Mouse (Mus musculus): Measurements from ENCODE around the gene Bdkrb2.

The Bdkrb2 gene

GRCm38 (mm10) chr12:105547151-105547550 is 15.9 kb upstream of the Bdkrb2 start:
- no peak for DNase-seq

- DNase-seq = no peak
Measured at GRCm38 (mm10) chr12:105548001-105548400, 15.0 kb upstream of the Bdkrb2 start.

DNA sequence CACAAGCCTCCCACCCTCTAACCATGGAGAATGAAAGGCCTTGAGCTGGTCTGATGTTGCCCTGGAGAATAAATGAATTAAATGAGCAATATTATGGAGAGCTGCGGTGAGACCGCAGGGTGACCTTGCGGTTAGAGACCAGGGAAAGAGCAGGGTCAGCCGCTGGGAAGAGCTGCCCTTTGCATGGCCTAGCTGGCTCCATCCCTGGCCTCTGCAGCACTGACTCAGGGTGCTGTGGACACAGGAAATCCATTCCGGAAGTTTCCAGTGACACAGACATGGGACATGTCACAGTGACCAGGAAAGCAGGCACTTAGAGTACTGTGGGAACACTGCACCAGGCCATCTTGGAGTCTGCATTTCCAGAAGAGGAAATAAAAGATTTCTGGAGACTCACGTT is 14.1 kb upstream of the Bdkrb2 start:
- DNase-seq = no peak

DNA sequence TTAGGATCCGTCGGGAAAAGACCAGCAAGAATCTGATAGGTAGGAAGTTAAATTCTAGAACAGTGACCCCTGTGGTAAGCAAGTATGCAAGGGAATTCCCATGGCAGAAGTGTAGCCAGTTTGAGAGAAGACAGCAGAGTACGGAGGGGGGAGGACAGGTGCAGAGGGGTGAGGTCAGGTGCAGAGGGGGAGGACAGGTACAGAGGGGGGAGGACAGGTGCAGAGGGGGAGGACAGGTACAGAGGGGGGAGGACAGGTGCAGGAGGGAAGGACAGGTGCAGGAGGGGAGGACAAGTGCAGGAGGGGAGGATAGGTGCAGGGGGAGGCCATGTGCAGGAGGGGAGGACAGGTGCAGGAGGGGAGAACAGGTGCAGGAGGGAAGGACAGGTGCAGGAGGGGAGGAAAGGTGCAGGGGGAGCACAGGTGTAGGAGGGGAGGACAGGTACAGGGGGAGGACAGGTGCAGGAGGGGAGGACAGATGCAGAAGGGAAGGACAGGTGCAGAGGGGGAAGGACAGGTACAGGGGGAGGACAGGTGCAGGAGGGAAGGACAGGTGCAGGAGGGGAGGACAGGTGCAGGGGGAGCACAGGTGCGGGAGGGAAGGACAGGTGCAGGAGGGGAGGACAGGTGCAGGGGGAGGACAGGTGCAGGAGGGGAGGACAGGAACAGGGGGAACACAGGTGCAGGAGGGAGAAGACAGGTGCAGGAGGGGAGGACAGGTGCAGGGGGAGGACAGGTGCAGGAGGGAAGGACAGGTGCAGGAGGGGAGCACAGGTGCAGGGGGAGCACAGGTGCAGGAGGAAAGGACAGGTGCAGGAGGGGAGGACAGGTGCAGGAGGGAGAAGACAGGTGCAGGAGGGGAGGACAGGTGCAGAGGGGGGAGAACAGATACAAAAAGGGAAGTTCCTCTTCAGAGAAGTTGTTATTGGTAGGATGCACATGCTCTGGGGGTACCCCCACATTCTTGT is 12.9 kb upstream of the Bdkrb2 start:
- DNase-seq = no peak

GRCm38 (mm10) chr12:105551551-105551989 is 11.5 kb upstream of the Bdkrb2 start:
- DNase-seq = peak; percentile 57

- DNase-seq = no peak
Measured at GRCm38 (mm10) chr12:105554151-105554772, 8.8 kb upstream of the Bdkrb2 start.

GRCm38 (mm10) chr12:105555172-105555571 is 7.9 kb upstream of the Bdkrb2 start:
- DNase-seq = no peak

- DNase-seq = no peak
Measured at GRCm38 (mm10) chr12:105557250-105557925, 5.6 kb upstream of the Bdkrb2 start.

- DNase-seq = no peak
Measured at GRCm38 (mm10) chr12:105561007-105561534, 2.0 kb upstream of the Bdkrb2 start.

GRCm38 (mm10) chr12:105562056-105562820 is 788 bp upstream of the Bdkrb2 start:
- DNase-seq = no peak

DNA sequence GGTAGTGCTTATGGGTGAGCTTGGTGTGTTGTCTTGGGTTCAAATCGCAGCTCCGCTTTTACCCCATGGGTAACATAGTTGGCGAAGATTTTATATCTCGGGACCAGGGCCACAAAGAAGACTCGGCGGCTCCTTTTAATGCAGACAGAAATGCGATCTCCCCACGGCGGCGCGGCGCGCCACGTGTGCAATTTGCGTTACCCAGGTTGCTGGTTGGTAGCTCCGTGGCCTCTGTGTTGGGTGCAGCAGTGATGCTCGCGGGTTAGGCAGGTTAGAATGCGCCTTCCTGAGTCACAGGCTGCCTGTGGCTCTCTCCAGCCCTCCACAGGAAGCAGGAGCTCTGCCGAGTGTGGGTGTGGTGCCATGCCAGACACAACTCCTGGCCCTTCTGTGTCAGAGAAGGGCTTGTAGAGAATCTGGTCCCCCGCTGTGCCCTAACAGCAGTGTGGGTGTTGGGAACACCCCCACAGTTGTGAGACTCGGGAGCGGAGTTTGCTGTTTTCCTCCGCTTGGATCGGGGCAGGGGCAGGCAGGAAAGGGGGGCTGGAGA is 775 bp downstream of the Bdkrb2 start:
- DNase-seq = no peak

DNA sequence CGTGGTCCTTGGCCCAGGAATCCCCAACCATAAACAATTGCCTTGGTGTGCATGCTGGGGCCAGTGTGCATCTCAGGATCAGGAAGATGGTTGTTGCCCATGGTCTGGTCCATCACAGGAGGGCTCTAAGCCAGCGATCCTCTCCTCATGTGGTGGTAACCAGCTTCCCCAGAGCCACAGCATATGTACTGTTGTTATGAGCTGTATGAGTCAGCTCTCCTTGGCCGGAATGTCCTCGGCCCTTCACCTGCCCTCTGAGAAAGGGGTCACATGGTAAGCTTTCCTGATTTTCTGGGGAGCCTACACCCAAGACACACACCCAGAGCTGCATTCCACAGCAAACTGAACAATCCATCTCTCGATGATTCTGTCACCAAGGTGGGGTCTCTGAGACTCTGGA is 2.2 kb downstream of the Bdkrb2 start:
- DNase-seq = no peak

DNA sequence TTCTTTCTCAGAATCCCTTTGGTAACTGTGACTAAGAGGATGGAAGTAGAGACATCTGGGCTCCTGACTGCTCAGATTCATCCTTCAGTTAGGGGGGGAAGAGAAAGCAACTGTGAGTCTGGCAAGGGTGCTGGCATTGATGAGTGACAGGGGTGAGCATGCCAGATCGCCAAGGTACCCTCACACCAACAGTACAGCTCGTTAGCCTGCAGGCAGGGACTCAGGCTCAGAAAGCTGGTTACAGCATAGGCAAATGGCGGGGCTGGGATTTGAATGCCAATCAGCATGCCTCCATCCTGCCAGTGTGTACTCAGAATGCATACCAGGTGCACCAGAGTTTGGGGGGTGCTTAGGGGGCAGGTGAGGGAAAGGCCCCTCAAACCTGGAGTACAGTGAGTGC is 8.8 kb downstream of the Bdkrb2 start:
- no peak for DNase-seq

GRCm38 (mm10) chr12:105572622-105573021 is 9.6 kb downstream of the Bdkrb2 start:
- no peak for DNase-seq

- no peak for DNase-seq
Measured at GRCm38 (mm10) chr12:105574356-105574755, 11.3 kb downstream of the Bdkrb2 start.

GRCm38 (mm10) chr12:105580490-105580889 is 17.5 kb downstream of the Bdkrb2 start:
- no peak for DNase-seq

- DNase-seq = no peak
Measured at GRCm38 (mm10) chr12:105582486-105582885, 19.5 kb downstream of the Bdkrb2 start.

DNA sequence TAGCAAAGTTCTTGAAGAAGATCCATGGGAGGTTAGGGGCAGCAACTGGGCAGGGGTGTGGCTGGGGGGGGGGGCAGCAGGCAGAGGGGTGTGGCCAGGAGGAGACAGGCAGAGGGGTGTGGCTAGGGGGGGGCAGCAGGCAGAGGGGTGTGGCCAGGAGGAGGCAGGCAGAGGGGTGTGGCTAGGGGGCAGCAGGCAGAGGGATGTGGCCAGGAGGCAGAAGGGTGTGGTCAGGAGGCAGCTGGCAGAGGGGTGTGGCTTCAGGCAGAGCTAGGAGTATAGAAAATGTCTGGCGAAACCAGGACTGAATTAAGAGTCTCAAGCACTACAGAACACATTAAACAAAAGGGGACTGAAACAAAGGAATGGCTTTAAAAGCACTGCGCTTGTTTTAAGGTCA is 20.5 kb downstream of the Bdkrb2 start:
- DNase-seq = no peak

DNA sequence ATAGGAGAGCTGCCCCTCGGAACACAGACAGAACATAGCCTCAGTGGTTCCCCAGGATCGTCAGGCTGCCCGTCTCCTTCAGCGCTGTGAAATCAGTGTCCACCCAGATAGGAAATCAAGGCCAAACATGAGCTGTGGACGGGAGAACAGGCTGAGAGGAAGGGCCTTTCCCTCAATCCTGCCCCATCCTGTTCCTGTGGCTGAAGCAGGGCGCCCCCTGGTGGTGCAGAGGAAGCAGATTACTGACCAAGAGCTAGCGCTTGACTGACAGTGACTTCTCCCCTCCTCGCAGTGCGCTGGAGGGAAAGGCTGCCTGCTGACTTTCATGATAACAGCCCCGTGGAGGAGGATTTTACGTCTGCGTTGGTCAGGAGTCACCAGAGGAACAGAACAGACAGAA is 21.8 kb downstream of the Bdkrb2 start:
- DNase-seq = peak; percentile 41

- no peak for DNase-seq
Measured at GRCm38 (mm10) chr12:105587526-105587925, 24.5 kb downstream of the Bdkrb2 start.

DNA sequence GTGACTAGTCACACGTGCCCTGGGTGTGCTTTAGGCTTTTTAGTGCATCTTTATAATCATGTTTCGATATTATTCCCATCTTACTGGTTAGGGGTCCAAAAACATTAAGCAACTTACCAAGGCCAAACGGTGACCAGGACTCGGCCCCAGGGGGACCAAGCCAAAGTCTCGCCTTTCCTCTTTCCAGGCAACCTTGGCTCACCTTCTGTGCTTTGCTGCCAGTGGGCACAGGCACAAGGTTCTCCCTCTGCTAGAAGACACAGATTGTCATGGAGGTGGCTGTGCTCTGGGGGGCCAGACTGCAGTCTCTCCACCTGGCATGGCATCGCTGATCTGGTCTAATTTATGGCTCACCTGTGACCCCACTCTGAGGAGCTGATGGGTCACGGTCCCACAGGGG is 27.8 kb downstream of the Bdkrb2 start:
- DNase-seq = no peak

DNA sequence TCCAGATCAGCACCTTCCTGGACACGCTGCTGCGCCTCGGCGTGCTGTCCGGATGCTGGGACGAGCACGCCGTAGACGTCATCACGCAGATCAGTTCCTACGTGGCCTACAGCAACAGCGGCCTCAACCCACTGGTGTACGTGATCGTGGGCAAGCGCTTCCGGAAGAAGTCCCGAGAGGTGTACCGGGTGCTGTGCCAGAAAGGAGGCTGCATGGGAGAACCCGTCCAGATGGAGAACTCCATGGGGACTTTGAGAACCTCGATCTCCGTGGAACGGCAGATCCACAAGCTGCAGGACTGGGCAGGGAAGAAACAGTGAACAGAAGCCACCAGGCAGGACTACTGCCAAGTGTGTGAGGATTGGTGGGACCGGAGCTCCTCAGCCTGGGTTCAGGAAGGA is 29.3 kb downstream of the Bdkrb2 start:
- peak; percentile 63 for DNase-seq
